Mouse (Mus musculus) heart, embryonic 10.5 days (tissue): Measurements from ENCODE around the gene Pfn3. TPM values are rescaled to one million over a fixed set of nuclear protein-coding genes. Genes with fewer than 3 reads are reported as not detected.
A peak's percentile ranks its signal among the peaks of the same experiment; 100 is the strongest.

Experiments used
- DNase-seq: peaks from one replicate; pipeline ENCODE4 v3.0.0-alpha.2; 2017; ENCODE audit warnings: low spot score
- H3K27ac ChIP-seq: fragments of 300-500 bp; sonication (generic); 2 replicates; pipeline ENCODE4 v1.5.1; 2016; ENCODE audit warnings: mild to moderate bottlenecking
- H3K27me3 ChIP-seq: fragments of 300-500 bp; sonication (generic); 2 replicates; pipeline ENCODE4 v1.6.1; 2016; ENCODE audit warnings: mild to moderate bottlenecking; ENCODE audit not compliant: poor library complexity, insufficient read depth, severe bottlenecking
- H3K36me3 ChIP-seq: fragments of 300-500 bp; sonication (generic); 2 replicates; pipeline ENCODE4 v1.6.1; 2016; ENCODE audit warnings: mild to moderate bottlenecking, moderate library complexity
- H3K4me1 ChIP-seq: fragments of 300-500 bp; sonication (generic); 2 replicates; pipeline ENCODE4 v1.6.1; 2016; ENCODE audit warnings: mild to moderate bottlenecking
- H3K4me3 ChIP-seq: fragments of 300-500 bp; sonication (generic); 2 replicates; pipeline ENCODE4 v1.5.1; 2016; ENCODE audit warnings: mild to moderate bottlenecking, moderate library complexity
- H3K9me3 ChIP-seq: fragments of 300-500 bp; sonication (generic); 2 replicates; pipeline ENCODE4 v1.6.1; 2016; ENCODE audit warnings: mild to moderate bottlenecking, moderate library complexity
- WGBS: fragments of 180-500 bp; shearing (Covaris S2); methylation state at CpG from one replicate; pipeline ENCODE4 v1.1.7; 2016; 5-methylcytosine and 5-hydroxymethylcytosine counted together
- polyA plus RNA-seq: library from polyadenylated mRNA; unstranded; fragments of >200 nt; fragmentation: Nextera tagmentation; extraction: Ambion mirVana; gene quantifications from 2 replicates; pipeline ENCODE4 v1.2.1, GENCODE M21; 2016

Gene Pfn3
- not detected in 2 replicates for polyA plus RNA-seq

GRCm38 (mm10) chr13:55414743-55415380 lies at the start of gene Pfn3:
Gene Pfn3, minus strand, starts transcription at chr13:55415232.
- H3K4me1 ChIP-seq, result peaks cover 12% of the 10 kb centered on the region; the same call in 1 of the 2 replicates
- no peak within 1 kb of the TSS for H3K27ac ChIP-seq
- H3K9me3 ChIP-seq, result no peaks in the 10 kb centered on the region
- 11% methylated on average over 41 of the region's 41 CpGs for WGBS
- DNase-seq, result no peak
- peak within 1 kb of the TSS; percentile 51 for H3K4me3 ChIP-seq
- H3K27me3 ChIP-seq, result peaks cover 88% of the 10 kb centered on the region
- H3K36me3 ChIP-seq, result no peaks in the 10 kb centered on the region

GRCm38 (mm10) chr13:55464027-55464884 lies 49.2 kb upstream of the Pfn3 start, which contains the start of gene Prr7:
Gene Prr7, plus strand, starts transcription at chr13:55464267.
- peaks cover 29% of the 10 kb centered on the region for H3K4me1 ChIP-seq
- H3K4me3 ChIP-seq, result peak within 1 kb of the TSS; percentile 65
- no peaks in the 10 kb centered on the region for H3K9me3 ChIP-seq
- WGBS, result under 1% methylated on average over 82 of the region's 84 CpGs
- peaks cover 50% of the 10 kb centered on the region for H3K27me3 ChIP-seq
- H3K36me3 ChIP-seq, result peaks cover 27% of the 10 kb centered on the region
- H3K27ac ChIP-seq, result peak within 1 kb of the TSS; percentile 69
- DNase-seq, result no peak

GRCm38 (mm10) chr13:55463399-55464026 lies 48.5 kb upstream of the Pfn3 start:
- 13% methylated on average over 14 of the region's 14 CpGs for WGBS
- DNase-seq, result no peak
- peaks cover 29% of the 10 kb centered on the region for H3K4me1 ChIP-seq
- peaks cover 43% of the 10 kb centered on the region for H3K27me3 ChIP-seq
- H3K9me3 ChIP-seq, result no peaks in the 10 kb centered on the region
- H3K27ac ChIP-seq, result peak overlapping the region; percentile 69; the same call in 1 of the 2 replicates
- peaks cover 35% of the 10 kb centered on the region for H3K36me3 ChIP-seq
- peak overlapping the region; percentile 65 for H3K4me3 ChIP-seq

GRCm38 (mm10) chr13:55462965-55463364 lies 47.9 kb upstream of the Pfn3 start:
- Histone ChIP-seq H3K4me3 (no peak overlapping the region), H3K27me3 (peaks cover 38% of the 10 kb centered on the region)
- WGBS, result 52% methylated on average over 2 of the region's 2 CpGs

GRCm38 (mm10) chr13:55451785-55452549 lies 36.9 kb upstream of the Pfn3 start:
- Histone ChIP-seq H3K4me3 (no peak overlapping the region), H3K36me3 (peaks cover 80% of the 10 kb centered on the region), H3K27ac (no peak overlapping the region), H3K4me1 (peaks cover 11% of the 10 kb centered on the region), H3K27me3 (no peaks in the 10 kb centered on the region), H3K9me3 (no peaks in the 10 kb centered on the region)
- 96% methylated on average over 16 of the region's 16 CpGs for WGBS
- no peak for DNase-seq

More at GRCm38 (mm10) chr13:55462965-55463364, 47.9 kb upstream of the Pfn3 start:
- Histone ChIP-seq H3K9me3 (no peaks in the 10 kb centered on the region), H3K36me3 (peaks cover 40% of the 10 kb centered on the region), H3K4me1 (peaks cover 29% of the 10 kb centered on the region), H3K27ac (no peak overlapping the region)
- no peak for DNase-seq

GRCm38 (mm10) chr13:55451296-55451695 lies 36.3 kb upstream of the Pfn3 start:
- DNase-seq, result no peak
- H3K4me3 ChIP-seq, result no peak overlapping the region
- peaks cover 17% of the 10 kb centered on the region for H3K4me1 ChIP-seq
- WGBS, result 91% methylated on average over 10 of the region's 10 CpGs
- H3K9me3 ChIP-seq, result no peaks in the 10 kb centered on the region
- no peak overlapping the region for H3K27ac ChIP-seq
- no peaks in the 10 kb centered on the region for H3K27me3 ChIP-seq
- peaks cover 73% of the 10 kb centered on the region for H3K36me3 ChIP-seq

- no peak for DNase-seq
- WGBS, result 83% methylated on average over 11 of the region's 11 CpGs
- H3K4me1 ChIP-seq, result peaks cover 22% of the 10 kb centered on the region
- peaks cover 66% of the 10 kb centered on the region for H3K36me3 ChIP-seq
- H3K27me3 ChIP-seq, result no peaks in the 10 kb centered on the region
- H3K9me3 ChIP-seq, result no peaks in the 10 kb centered on the region
- H3K4me3 ChIP-seq, result no peak overlapping the region
- H3K27ac ChIP-seq, result no peak overlapping the region
Observed at GRCm38 (mm10) chr13:55450511-55450980, 35.5 kb upstream of the Pfn3 start.

GRCm38 (mm10) chr13:55449679-55450441 lies 34.8 kb upstream of the Pfn3 start:
- DNase-seq, result no peak
- H3K4me1 ChIP-seq, result peaks cover 22% of the 10 kb centered on the region
- H3K9me3 ChIP-seq, result no peaks in the 10 kb centered on the region
- H3K4me3 ChIP-seq, result no peak overlapping the region
- no peak overlapping the region for H3K27ac ChIP-seq
- WGBS, result 91% methylated on average over 17 of the region's 17 CpGs
- peaks cover 59% of the 10 kb centered on the region for H3K36me3 ChIP-seq
- H3K27me3 ChIP-seq, result no peaks in the 10 kb centered on the region

GRCm38 (mm10) chr13:55449205-55449604 lies 34.2 kb upstream of the Pfn3 start:
- H3K36me3 ChIP-seq, result peaks cover 52% of the 10 kb centered on the region

GRCm38 (mm10) chr13:55448131-55448530 lies 33.1 kb upstream of the Pfn3 start:
- H3K9me3 ChIP-seq, result no peaks in the 10 kb centered on the region
- WGBS, result 92% methylated on average over 5 of the region's 5 CpGs
- H3K36me3 ChIP-seq, result peaks cover 42% of the 10 kb centered on the region
- H3K27ac ChIP-seq, result no peak overlapping the region
- H3K4me1 ChIP-seq, result peaks cover 29% of the 10 kb centered on the region
- DNase-seq, result no peak
- no peak overlapping the region for H3K4me3 ChIP-seq
- no peaks in the 10 kb centered on the region for H3K27me3 ChIP-seq

More at GRCm38 (mm10) chr13:55449205-55449604, 34.2 kb upstream of the Pfn3 start:
- H3K4me3 ChIP-seq, result no peak overlapping the region
- no peak overlapping the region for H3K27ac ChIP-seq
- no peak for DNase-seq
- H3K27me3 ChIP-seq, result no peaks in the 10 kb centered on the region
- peaks cover 22% of the 10 kb centered on the region for H3K4me1 ChIP-seq
- WGBS, result 94% methylated on average over 9 of the region's 9 CpGs
- no peaks in the 10 kb centered on the region for H3K9me3 ChIP-seq

GRCm38 (mm10) chr13:55447543-55447943 lies 32.5 kb upstream of the Pfn3 start:
- H3K27ac ChIP-seq, result no peak overlapping the region
- no peaks in the 10 kb centered on the region for H3K27me3 ChIP-seq
- H3K36me3 ChIP-seq, result peaks cover 37% of the 10 kb centered on the region
- no peak overlapping the region for H3K4me3 ChIP-seq
- H3K4me1 ChIP-seq, result peaks cover 29% of the 10 kb centered on the region
- WGBS, result 58% methylated on average over 3 of the region's 3 CpGs
- no peak for DNase-seq
- H3K9me3 ChIP-seq, result no peaks in the 10 kb centered on the region
